Mouse (Mus musculus): ENCODE measurements around the gene Cebpb. TPM values are rescaled to one million over a fixed set of nuclear protein-coding genes. Genes with fewer than 3 reads are reported as not detected.
A peak's percentile ranks its signal among the peaks of the same experiment; 100 is the strongest.

The Cebpb gene
- polyA plus RNA-seq, 1 experiment from 2014 or later: 0.88 TPM

GRCm38 (mm10) chr2:167657973-167658372, 30.7 kb upstream of the Cebpb start:
- Histone ChIP-seq H3K9me3 (no peaks in the 10 kb centered on the region), H3K9ac (no peak overlapping the region), H3K4me2 (no peak overlapping the region), H3K36me3 (peaks cover 22% of the 10 kb centered on the region), H3K4me3 (no peak overlapping the region), H3K27me3 (peaks cover 9% of the 10 kb centered on the region; the same call in 1 of the 2 replicates), H3K27ac (no peak overlapping the region), H3K4me1 (replicated peaks) (peaks cover 47% of the 10 kb centered on the region)
- ATAC-seq (ENCODE audit: low FRiP score): no peak
- WGBS: 93% methylated on average over 4 of the region's 4 CpGs

DNA sequence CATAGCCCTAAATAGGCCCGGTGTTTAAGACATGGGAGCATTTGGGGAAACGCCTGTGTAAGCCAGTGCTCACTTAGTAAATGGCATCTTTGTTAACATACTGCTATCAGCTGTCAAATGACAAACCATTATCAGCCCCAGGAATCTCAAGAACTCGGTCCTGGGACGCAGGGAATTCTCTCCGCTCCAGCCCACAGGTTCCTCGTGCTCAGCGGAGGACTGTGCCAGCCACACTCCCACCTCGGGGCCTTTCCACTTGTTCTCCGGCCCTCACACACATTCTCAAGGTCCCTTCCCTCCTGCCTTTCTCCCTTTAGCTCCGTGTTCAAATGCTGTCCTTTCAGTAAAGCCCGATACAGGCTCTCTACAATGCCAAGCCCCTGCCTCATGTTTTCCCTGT, 30.0 kb upstream of the Cebpb start:
- H3K4me1 ChIP-seq (replicated peaks): peaks cover 47% of the 10 kb centered on the region
- 81% methylated on average over 11 of the region's 11 CpGs for WGBS
- peak overlapping the region; percentile 93 for H3K9ac ChIP-seq
- peaks cover 15% of the 10 kb centered on the region; the same call in 1 of the 2 replicates for H3K27me3 ChIP-seq
- H3K27ac ChIP-seq: no peak overlapping the region
- H3K36me3 ChIP-seq: peaks cover 15% of the 10 kb centered on the region
- peak overlapping the region; percentile 92; the same call in 1 of the 2 replicates for H3K4me2 ChIP-seq
- no peaks in the 10 kb centered on the region for H3K9me3 ChIP-seq
- no peak overlapping the region for H3K4me3 ChIP-seq
- no peak for ATAC-seq (ENCODE audit: low FRiP score)

DNA sequence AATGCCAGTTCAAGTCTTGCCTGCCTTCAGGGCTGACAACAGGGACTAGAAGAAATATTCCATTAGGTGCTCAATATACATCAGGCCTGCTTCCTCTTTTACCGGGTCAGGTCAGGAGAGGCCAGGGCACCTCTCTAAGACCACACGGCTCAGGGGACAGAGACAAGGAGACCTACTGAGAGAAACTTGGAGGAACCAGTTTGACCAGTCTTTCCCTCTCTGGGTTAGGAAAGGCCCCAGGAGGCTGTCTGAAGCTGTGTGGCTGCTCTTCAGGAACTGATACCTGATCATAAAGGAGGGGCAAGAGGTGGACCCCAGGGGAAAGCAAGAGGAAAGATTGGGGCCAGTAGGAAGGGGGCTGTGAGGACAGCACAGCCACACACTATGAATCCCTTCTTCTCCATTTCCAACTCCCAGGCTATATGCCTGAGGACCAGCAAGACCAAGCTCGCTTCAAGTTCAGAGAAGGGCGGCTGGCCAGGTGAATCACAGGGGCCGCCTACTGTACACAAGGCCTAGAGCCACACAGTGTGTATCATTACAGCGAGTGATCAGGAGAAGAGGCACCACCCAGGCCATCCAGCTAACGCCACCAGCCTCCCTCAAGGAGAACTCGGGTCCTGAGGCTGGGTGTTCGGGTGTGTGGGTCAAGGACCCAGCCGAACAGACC, 29.4 kb upstream of the Cebpb start:
- Histone ChIP-seq H3K27ac (no peak overlapping the region), H3K4me3 (peak overlapping the region; percentile 68; the same call in 1 of the 2 replicates), H3K36me3 (peaks cover 9% of the 10 kb centered on the region), H3K9me3 (no peaks in the 10 kb centered on the region), H3K27me3 (peaks cover 15% of the 10 kb centered on the region; the same call in 1 of the 2 replicates), H3K4me2 (peak overlapping the region; percentile 92), H3K9ac (peak overlapping the region; percentile 93), H3K4me1 (replicated peaks) (peaks cover 47% of the 10 kb centered on the region)
- WGBS: 73% methylated on average over 10 of the region's 10 CpGs
- ATAC-seq (ENCODE audit: low FRiP score): no peak

GRCm38 (mm10) chr2:167659847-167660610, 28.7 kb upstream of the Cebpb start:
- WGBS: 20% methylated on average over 13 of the region's 13 CpGs
- H3K4me3 ChIP-seq: peak overlapping the region; percentile 68
- peaks cover 15% of the 10 kb centered on the region; the same call in 1 of the 2 replicates for H3K27me3 ChIP-seq
- H3K9me3 ChIP-seq: no peaks in the 10 kb centered on the region
- peak overlapping the region; percentile 92 for H3K4me2 ChIP-seq
- peaks cover 47% of the 10 kb centered on the region for H3K4me1 ChIP-seq (replicated peaks)
- peak overlapping the region; percentile 93 for H3K9ac ChIP-seq
- ATAC-seq (ENCODE audit: low FRiP score): no peak
- H3K27ac ChIP-seq: no peak overlapping the region
- H3K36me3 ChIP-seq: 0 out of 2 replicates have a peak, but pooled peaks cover 2% of the 10 kb centered on the region

- Histone ChIP-seq H3K36me3 (no peaks in the 10 kb centered on the region), H3K9ac (peak overlapping the region; percentile 93), H3K27ac (peak overlapping the region; percentile 62; the same call in 1 of the 2 replicates), H3K4me1 (replicated peaks) (peaks cover 47% of the 10 kb centered on the region), H3K4me2 (peak overlapping the region; percentile 92), H3K4me3 (peak overlapping the region; percentile 68), H3K9me3 (no peaks in the 10 kb centered on the region), H3K27me3 (peaks cover 15% of the 10 kb centered on the region; the same call in 1 of the 2 replicates)
- WGBS: under 1% methylated on average over 12 of the region's 12 CpGs
- no peak for ATAC-seq (ENCODE audit: low FRiP score)
Observed at GRCm38 (mm10) chr2:167660611-167660971, 28.1 kb upstream of the Cebpb start.

DNA sequence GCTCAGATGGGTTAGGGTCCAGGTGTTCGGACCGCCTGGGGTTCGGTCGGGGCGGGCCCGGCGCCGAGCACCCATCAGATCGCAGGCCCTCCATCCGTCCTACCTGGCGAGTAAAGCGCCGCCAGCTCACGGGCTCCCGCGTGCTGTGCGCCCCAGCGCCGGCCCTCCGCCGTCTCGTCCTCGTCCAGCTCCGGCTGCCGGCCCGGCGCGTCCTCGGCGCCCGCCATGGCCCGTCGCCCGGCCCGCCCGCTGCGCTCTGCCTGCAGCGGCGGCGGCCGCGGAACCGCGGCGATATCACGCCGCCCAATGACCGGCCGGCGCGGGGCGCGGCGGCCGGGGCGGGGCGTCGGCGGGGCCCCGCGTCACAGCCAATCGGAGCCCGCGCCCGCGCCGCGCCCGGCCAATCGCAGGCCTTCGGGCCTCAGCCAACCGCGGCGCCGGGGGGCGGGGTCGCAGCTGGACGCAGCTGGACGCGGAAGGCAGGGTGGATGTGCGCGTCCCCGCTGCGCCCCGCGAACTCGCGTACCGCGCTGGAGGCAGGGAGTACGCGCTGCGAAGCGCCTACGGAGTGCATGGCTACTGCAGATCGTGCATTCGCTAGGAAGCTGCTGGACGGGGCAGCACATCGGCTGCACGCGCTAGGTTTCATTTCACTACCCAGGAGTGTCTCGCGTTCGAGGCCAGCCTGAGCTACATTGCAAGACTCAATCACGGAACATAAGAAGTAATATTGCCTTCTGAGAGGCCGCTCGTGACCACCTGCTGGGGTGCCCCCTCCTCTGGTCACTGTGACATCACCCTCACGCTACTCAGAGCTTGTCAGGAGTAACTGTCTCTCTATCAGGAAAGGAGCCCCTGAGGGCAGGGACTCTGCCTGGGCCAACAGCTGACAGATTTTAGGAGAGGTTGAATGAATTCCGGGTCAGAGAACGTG, 27.2 kb upstream of the Cebpb start, which contains the start of gene Gm20431:
TSS of gene Gm20431 (minus strand) at position 227 of the 934 bp plus-strand sequence.
- Histone ChIP-seq H3K36me3 (no peaks in the 10 kb centered on the region), H3K4me1 (replicated peaks) (peaks cover 45% of the 10 kb centered on the region), H3K9ac (peak within 1 kb of the TSS; percentile 93), H3K27me3 (peaks cover 15% of the 10 kb centered on the region; the same call in 1 of the 2 replicates), H3K4me2 (peak within 1 kb of the TSS; percentile 92), H3K4me3 (peak within 1 kb of the TSS; percentile 68), H3K9me3 (no peaks in the 10 kb centered on the region), H3K27ac (peak within 1 kb of the TSS; percentile 74)
- peak; percentile 95 for ATAC-seq (ENCODE audit: low FRiP score)
- under 1% methylated on average over 106 of the region's 110 CpGs for WGBS

DNA sequence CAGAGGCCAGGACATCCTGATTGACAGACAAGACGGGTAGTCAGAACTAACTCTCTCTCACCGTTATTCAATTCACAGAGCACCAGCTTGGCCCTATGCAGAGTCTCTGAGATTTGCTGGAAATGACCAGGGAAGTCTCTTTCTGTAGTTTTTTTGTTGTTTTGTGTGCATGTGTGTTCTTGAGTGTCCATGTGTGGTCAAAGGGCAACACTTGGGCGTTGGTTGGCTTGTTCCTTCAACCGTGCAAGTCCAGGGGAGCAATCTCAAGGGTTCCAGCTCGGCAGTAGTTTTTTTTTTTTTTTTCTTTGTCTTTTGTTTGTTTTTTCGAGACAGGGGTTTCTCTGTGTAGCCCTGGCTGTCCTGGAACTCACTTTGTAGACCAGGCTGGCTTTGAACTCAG, 26.0 kb upstream of the Cebpb start:
- H3K9ac ChIP-seq: no peak overlapping the region
- peaks cover 40% of the 10 kb centered on the region for H3K4me1 ChIP-seq (replicated peaks)
- H3K27ac ChIP-seq: no peak overlapping the region
- no peaks in the 10 kb centered on the region for H3K36me3 ChIP-seq
- ATAC-seq (ENCODE audit: low FRiP score): no peak
- H3K4me2 ChIP-seq: 0 out of 2 replicates have a peak overlapping the region, but pooled peaks have one; percentile 92
- H3K27me3 ChIP-seq: peaks cover 15% of the 10 kb centered on the region; the same call in 1 of the 2 replicates
- H3K4me3 ChIP-seq: no peak overlapping the region
- WGBS: 53% methylated on average over 6 of the region's 6 CpGs
- H3K9me3 ChIP-seq: no peaks in the 10 kb centered on the region

- Histone ChIP-seq H3K36me3 (no peaks in the 10 kb centered on the region), H3K27ac (no peak overlapping the region), H3K9ac (no peak overlapping the region), H3K4me1 (replicated peaks) (peaks cover 7% of the 10 kb centered on the region), H3K9me3 (no peaks in the 10 kb centered on the region), H3K4me3 (no peak overlapping the region), H3K4me2 (no peak overlapping the region), H3K27me3 (peaks cover 15% of the 10 kb centered on the region; the same call in 1 of the 2 replicates)
- ATAC-seq (ENCODE audit: low FRiP score): no peak
- 86% methylated on average over 18 of the region's 18 CpGs for WGBS
Observed at GRCm38 (mm10) chr2:167665972-167666713, 22.6 kb upstream of the Cebpb start.

- no peaks in the 10 kb centered on the region for H3K36me3 ChIP-seq
- no peak for ATAC-seq (ENCODE audit: low FRiP score)
- 0 out of 2 replicates have a peak, but pooled peaks cover under 1% of the 10 kb centered on the region for H3K27me3 ChIP-seq
- no peaks in the 10 kb centered on the region for H3K9me3 ChIP-seq
- WGBS: 91% methylated on average over 5 of the region's 5 CpGs
- H3K9ac ChIP-seq: 0 out of 2 replicates have a peak overlapping the region, but pooled peaks have one; percentile 24
- H3K4me1 ChIP-seq (replicated peaks): peaks cover 6% of the 10 kb centered on the region
- H3K27ac ChIP-seq: no peak overlapping the region
- H3K4me2 ChIP-seq: no peak overlapping the region
- H3K4me3 ChIP-seq: no peak overlapping the region
Observed at GRCm38 (mm10) chr2:167668426-167668825, 20.3 kb upstream of the Cebpb start.

DNA sequence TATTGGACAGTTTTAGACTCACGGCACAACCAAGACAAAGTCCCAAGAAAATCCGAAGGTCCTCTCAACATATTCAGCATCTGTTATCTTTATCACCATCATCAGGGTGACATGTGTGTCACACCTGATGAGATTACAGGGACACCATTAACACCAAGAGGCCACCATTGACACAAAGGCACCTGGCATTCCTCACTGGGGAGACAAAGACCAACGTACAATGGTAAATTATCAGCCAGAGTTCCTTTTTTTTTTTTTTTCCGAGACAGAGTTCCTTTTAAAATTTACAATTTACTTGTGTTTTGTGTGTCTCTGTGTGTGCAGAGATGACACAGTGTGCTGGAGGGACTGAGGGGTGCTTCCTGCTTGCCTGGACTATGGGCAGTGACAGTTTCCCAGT, 19.3 kb upstream of the Cebpb start:
- no peak for ATAC-seq (ENCODE audit: low FRiP score)
- H3K27ac ChIP-seq: no peak overlapping the region
- no peak overlapping the region for H3K4me3 ChIP-seq
- H3K36me3 ChIP-seq: no peaks in the 10 kb centered on the region
- H3K4me2 ChIP-seq: no peak overlapping the region
- H3K27me3 ChIP-seq: no peaks in the 10 kb centered on the region
- H3K9ac ChIP-seq: no peak overlapping the region
- WGBS: 83% methylated on average over 4 of the region's 4 CpGs
- H3K4me1 ChIP-seq (replicated peaks): peaks cover 6% of the 10 kb centered on the region
- no peaks in the 10 kb centered on the region for H3K9me3 ChIP-seq

DNA sequence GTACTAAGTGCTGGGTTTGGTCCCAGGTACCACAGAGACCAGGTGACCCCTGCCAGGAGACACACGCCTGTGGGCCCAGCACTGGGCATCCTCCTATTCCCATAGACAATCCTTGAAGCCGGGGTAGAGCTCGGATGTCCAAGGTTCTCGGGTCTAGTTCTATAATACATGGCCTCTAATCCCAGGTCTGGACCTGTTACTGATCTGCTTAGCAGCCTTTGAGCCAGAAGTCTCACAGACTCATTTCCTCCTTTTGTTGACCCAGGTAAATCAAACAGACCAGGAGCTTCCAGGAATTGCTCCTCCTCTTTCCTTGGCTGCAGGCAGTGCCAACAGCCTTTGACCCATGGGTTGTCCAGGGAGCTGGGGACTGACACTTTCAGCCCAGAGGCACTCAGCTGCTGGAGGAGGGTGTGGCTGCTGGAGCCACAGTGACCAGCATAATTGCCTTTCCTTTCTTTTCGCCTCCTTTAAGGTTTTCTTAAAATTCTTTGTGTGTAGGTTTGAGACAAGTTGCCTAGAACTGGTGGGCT, 17.5 kb upstream of the Cebpb start:
- Histone ChIP-seq H3K4me3 (no peak overlapping the region), H3K9me3 (no peaks in the 10 kb centered on the region), H3K27ac (no peak overlapping the region), H3K4me2 (no peak overlapping the region), H3K4me1 (replicated peaks) (peaks cover 6% of the 10 kb centered on the region), H3K9ac (no peak overlapping the region), H3K36me3 (no peaks in the 10 kb centered on the region), H3K27me3 (no peaks in the 10 kb centered on the region)
- ATAC-seq (ENCODE audit: low FRiP score): no peak
- 85% methylated on average over 5 of the region's 5 CpGs for WGBS

All from hindbrain, embryonic 13.5 days (tissue).